Mouse (Mus musculus) forebrain, embryonic 13.5 days (tissue): ENCODE results near the gene Gm49325. TPM values are rescaled to one million over a fixed set of nuclear protein-coding genes. Genes with fewer than 3 reads are reported as not detected.
A peak's percentile ranks its signal among the peaks of the same experiment; 100 is the strongest.

Experiments used
- ATAC-seq: fragments of 200-750 bp; cut with Nextera tagmentation; 2 replicates; pipeline ENCODE4 v1.8.0; 2017
- H3K27ac ChIP-seq: fragments of 300-500 bp; sonication (generic); 2 replicates; pipeline ENCODE4 v1.5.1; 2015; ENCODE audit warnings: inconsistent platforms, mild to moderate bottlenecking, moderate library complexity
- H3K27me3 ChIP-seq: fragments of 300-500 bp; sonication (generic); 2 replicates; pipeline ENCODE4 v1.6.1; 2015; ENCODE audit warnings: mild to moderate bottlenecking, inconsistent platforms
- H3K36me3 ChIP-seq: fragments of 300-500 bp; sonication (generic); 2 replicates; pipeline ENCODE4 v1.6.1; 2015; ENCODE audit warnings: mild to moderate bottlenecking, inconsistent platforms; ENCODE audit not compliant: poor library complexity, severe bottlenecking
- H3K4me1 ChIP-seq: fragments of 300-500 bp; sonication (generic); 2 replicates; pipeline ENCODE4 v1.6.1; 2015; ENCODE audit warnings: inconsistent platforms
- H3K4me2 ChIP-seq: fragments of 300-500 bp; sonication (generic); 2 replicates; pipeline ENCODE4 v1.6.1; 2015; ENCODE audit warnings: inconsistent platforms, mild to moderate bottlenecking, moderate library complexity
- H3K4me3 ChIP-seq: fragments of 300-500 bp; sonication (generic); 2 replicates; pipeline ENCODE4 v1.5.1; 2015; ENCODE audit warnings: mild to moderate bottlenecking, inconsistent platforms
- H3K9ac ChIP-seq: fragments of 300-500 bp; sonication (generic); 2 replicates; pipeline ENCODE4 v1.6.1; 2015; ENCODE audit warnings: mild to moderate bottlenecking, inconsistent platforms
- H3K9me3 ChIP-seq: fragments of 300-500 bp; sonication (generic); replicated peaks from 2 replicates; pipeline ENCODE4 v1.6.1; 2016; ENCODE audit warnings: inconsistent platforms
- WGBS: fragments of 180-500 bp; shearing (Covaris S2); methylation state at CpG from one replicate; pipeline ENCODE4 v1.1.7; 2015; 5-methylcytosine and 5-hydroxymethylcytosine counted together
- polyA plus RNA-seq: library from polyadenylated mRNA; unstranded; fragments of >200 nt; fragmentation: Nextera tagmentation; extraction: Ambion mirVana; gene quantifications from 2 replicates; pipeline ENCODE4 v1.2.1, GENCODE M21; 2015

The Gm49325 gene
- polyA plus RNA-seq, 1 experiment from 2014 or later = not detected

GRCm38 (mm10) chr10:77634452-77635231 is 28.6 kb downstream of the Gm49325 start:
- no peak overlapping the region for H3K9ac ChIP-seq
- no peak for ATAC-seq
- no peaks in the 10 kb centered on the region for H3K27me3 ChIP-seq
- no peaks in the 10 kb centered on the region for H3K9me3 ChIP-seq
- H3K4me1 ChIP-seq = peaks cover 9% of the 10 kb centered on the region
- H3K27ac ChIP-seq = no peak overlapping the region
- 63% methylated on average over 13 of the region's 13 CpGs for WGBS
- H3K4me2 ChIP-seq = no peak overlapping the region
- H3K36me3 ChIP-seq = peaks cover 75% of the 10 kb centered on the region
- H3K4me3 ChIP-seq = no peak overlapping the region

GRCm38 (mm10) chr10:77636234-77636922 is 30.4 kb downstream of the Gm49325 start:
- H3K9me3 ChIP-seq = no peaks in the 10 kb centered on the region
- no peaks in the 10 kb centered on the region for H3K27me3 ChIP-seq
- no peak overlapping the region for H3K9ac ChIP-seq
- peaks cover 87% of the 10 kb centered on the region for H3K36me3 ChIP-seq
- H3K4me3 ChIP-seq = no peak overlapping the region
- H3K4me2 ChIP-seq = no peak overlapping the region
- 94% methylated on average over 7 of the region's 7 CpGs for WGBS
- H3K4me1 ChIP-seq = peaks cover 6% of the 10 kb centered on the region
- ATAC-seq = no peak
- no peak overlapping the region for H3K27ac ChIP-seq

GRCm38 (mm10) chr10:77638956-77639355 is 33.0 kb downstream of the Gm49325 start:
- no peaks in the 10 kb centered on the region for H3K27me3 ChIP-seq
- no peaks in the 10 kb centered on the region for H3K9me3 ChIP-seq
- H3K4me1 ChIP-seq = peaks cover 6% of the 10 kb centered on the region
- H3K36me3 ChIP-seq = peaks cover 87% of the 10 kb centered on the region
- H3K4me2 ChIP-seq = no peak overlapping the region
- no peak for ATAC-seq
- no peak overlapping the region for H3K27ac ChIP-seq
- no peak overlapping the region for H3K4me3 ChIP-seq
- no peak overlapping the region for H3K9ac ChIP-seq
- 79% methylated on average over 6 of the region's 6 CpGs for WGBS

GRCm38 (mm10) chr10:77643160-77643559 is 37.2 kb downstream of the Gm49325 start:
- Histone ChIP-seq H3K27me3 (no peaks in the 10 kb centered on the region), H3K4me2 (no peak overlapping the region), H3K4me3 (no peak overlapping the region), H3K9me3 (no peaks in the 10 kb centered on the region), H3K9ac (no peak overlapping the region), H3K4me1 (peaks cover 6% of the 10 kb centered on the region), H3K36me3 (peaks cover 86% of the 10 kb centered on the region), H3K27ac (no peak overlapping the region)
- no peak for ATAC-seq
- 85% methylated on average over 7 of the region's 7 CpGs for WGBS

- Histone ChIP-seq H3K4me1 (no peaks in the 10 kb centered on the region), H3K27me3 (no peaks in the 10 kb centered on the region), H3K9me3 (no peaks in the 10 kb centered on the region), H3K36me3 (peaks cover 67% of the 10 kb centered on the region), H3K4me3 (no peak overlapping the region), H3K4me2 (no peak overlapping the region), H3K9ac (no peak overlapping the region), H3K27ac (no peak overlapping the region)
- WGBS = 90% methylated on average over 5 of the region's 5 CpGs
- ATAC-seq = no peak
Measured at GRCm38 (mm10) chr10:77645571-77645970, 39.6 kb downstream of the Gm49325 start.

GRCm38 (mm10) chr10:77647461-77647860 is 41.5 kb downstream of the Gm49325 start:
- ATAC-seq = no peak
- Histone ChIP-seq H3K4me3 (no peak overlapping the region), H3K27ac (peak overlapping the region; percentile 25; the same call in 1 of the 2 replicates), H3K4me2 (no peak overlapping the region), H3K4me1 (no peaks in the 10 kb centered on the region), H3K9ac (no peak overlapping the region), H3K9me3 (no peaks in the 10 kb centered on the region), H3K36me3 (peaks cover 50% of the 10 kb centered on the region), H3K27me3 (no peaks in the 10 kb centered on the region)
- 81% methylated on average over 1 of the region's 1 CpGs for WGBS

- Histone ChIP-seq H3K9ac (no peak overlapping the region), H3K4me3 (no peak overlapping the region), H3K4me2 (no peak overlapping the region), H3K9me3 (no peaks in the 10 kb centered on the region), H3K27ac (no peak overlapping the region), H3K27me3 (no peaks in the 10 kb centered on the region), H3K4me1 (no peaks in the 10 kb centered on the region), H3K36me3 (peaks cover 46% of the 10 kb centered on the region)
- 82% methylated on average over 8 of the region's 8 CpGs for WGBS
- ATAC-seq = no peak
Measured at GRCm38 (mm10) chr10:77647901-77648300, 41.9 kb downstream of the Gm49325 start.

- H3K36me3 ChIP-seq = peaks cover 5% of the 10 kb centered on the region
- H3K9me3 ChIP-seq = no peaks in the 10 kb centered on the region
- H3K4me1 ChIP-seq = no peaks in the 10 kb centered on the region
- no peak overlapping the region for H3K27ac ChIP-seq
- no peak overlapping the region for H3K4me3 ChIP-seq
- H3K27me3 ChIP-seq = no peaks in the 10 kb centered on the region
- WGBS = 91% methylated on average over 9 of the region's 9 CpGs
- no peak for ATAC-seq
- no peak overlapping the region for H3K4me2 ChIP-seq
- H3K9ac ChIP-seq = no peak overlapping the region
Measured at GRCm38 (mm10) chr10:77652046-77652445, 46.0 kb downstream of the Gm49325 start.

- Histone ChIP-seq H3K4me3 (no peak overlapping the region), H3K4me1 (no peaks in the 10 kb centered on the region), H3K27me3 (no peaks in the 10 kb centered on the region), H3K27ac (no peak overlapping the region), H3K4me2 (no peak overlapping the region), H3K9me3 (no peaks in the 10 kb centered on the region), H3K9ac (no peak overlapping the region), H3K36me3 (no peaks in the 10 kb centered on the region)
- ATAC-seq = no peak
- WGBS = 79% methylated on average over 15 of the region's 15 CpGs
Measured at GRCm38 (mm10) chr10:77658286-77658994, 52.4 kb downstream of the Gm49325 start.

- Histone ChIP-seq H3K9ac (no peak overlapping the region), H3K9me3 (no peaks in the 10 kb centered on the region), H3K27ac (no peak overlapping the region), H3K36me3 (no peaks in the 10 kb centered on the region), H3K27me3 (no peaks in the 10 kb centered on the region), H3K4me2 (no peak overlapping the region; the same call in 1 of the 2 replicates), H3K4me3 (no peak overlapping the region), H3K4me1 (no peaks in the 10 kb centered on the region)
- no peak for ATAC-seq
- 64% methylated on average over 43 of the region's 43 CpGs for WGBS
Measured at GRCm38 (mm10) chr10:77663949-77664665, 58.1 kb downstream of the Gm49325 start.

GRCm38 (mm10) chr10:77666342-77666741 is 60.3 kb downstream of the Gm49325 start:
- no peak overlapping the region for H3K4me3 ChIP-seq
- 85% methylated on average over 8 of the region's 8 CpGs for WGBS
- no peaks in the 10 kb centered on the region for H3K9me3 ChIP-seq
- no peaks in the 10 kb centered on the region for H3K36me3 ChIP-seq
- H3K4me2 ChIP-seq = no peak overlapping the region
- no peak for ATAC-seq
- H3K4me1 ChIP-seq = no peaks in the 10 kb centered on the region
- no peak overlapping the region for H3K9ac ChIP-seq
- no peak overlapping the region for H3K27ac ChIP-seq
- H3K27me3 ChIP-seq = no peaks in the 10 kb centered on the region

GRCm38 (mm10) chr10:77667402-77667801 is 61.4 kb downstream of the Gm49325 start:
- no peak for ATAC-seq
- H3K4me2 ChIP-seq = no peak overlapping the region
- H3K36me3 ChIP-seq = no peaks in the 10 kb centered on the region
- no peak overlapping the region for H3K4me3 ChIP-seq
- WGBS = 88% methylated on average over 4 of the region's 4 CpGs
- H3K27ac ChIP-seq = no peak overlapping the region
- H3K4me1 ChIP-seq = no peaks in the 10 kb centered on the region
- no peak overlapping the region for H3K9ac ChIP-seq
- no peaks in the 10 kb centered on the region for H3K27me3 ChIP-seq
- H3K9me3 ChIP-seq = no peaks in the 10 kb centered on the region
